Mouse (Mus musculus) lung, postnatal 0 days (tissue): ENCODE measurements around the gene Obp2b.

Experiments
- CTCF ChIP-seq: IDR thresholded peaks from 2 replicates; pipeline ENCODE4 v1.5.1; 2016; ENCODE audit warnings: antibody characterized with exemption, mild to moderate bottlenecking
- EP300 ChIP-seq: IDR thresholded peaks from 2 replicates; pipeline ENCODE4 v1.6.1; 2016; ENCODE audit warnings: antibody characterized with exemption, mild to moderate bottlenecking, control low read depth

GRCm38 (mm10) chr2:25765269-25765668 is 28.5 kb downstream of the Obp2b start, which contains the start of gene Lcn3:
- TF ChIP-seq EP300 (no peak), CTCF (no peak)
